Mouse (Mus musculus): Measurements from ENCODE around the gene 6030458C11Rik.
A peak's percentile ranks its signal among the peaks of the same experiment; 100 is the strongest.

GRCm38 (mm10) chr15:12795457-12795894, 29.0 kb downstream of the 6030458C11Rik start:
- TF ChIP-seq CTCF (IDR thresholded peaks at IDR 0.05) (peak; percentile 71), POLR2A (IDR thresholded peaks at IDR 0.05; ENCODE audit: insufficient read depth, low read depth, low read length) (no peak)

Measured in heart, adult 2 months (tissue).